Mouse (Mus musculus) MEL (cell line): Measurements from ENCODE around the gene Hs3st5. TPM values are rescaled to one million over a fixed set of nuclear protein-coding genes. Genes with fewer than 3 reads are reported as not detected.
A peak's percentile ranks its signal among the peaks of the same experiment; 100 is the strongest.

ENCODE experiments used
- DNase-seq: peaks from one replicate; pipeline ENCODE4 v3.0.0; 2011; ENCODE audit warnings: low read depth, low spot score
- H3K27ac ChIP-seq: 2 replicates; pipeline ENCODE4 v1.5.1; 2012; ENCODE audit warnings: low read depth, mild to moderate bottlenecking, control low read depth, low read length, moderate library complexity; ENCODE audit not compliant: control insufficient read depth
- H3K27me3 ChIP-seq, 2 experiments: fragments of 150-350 bp in 1 of 2; sonication (generic) in 1 of 2; 2 replicates each; pipeline ENCODE4 v1.6.1; 2012; ENCODE audit warnings: low read length in 2 of 2, mild to moderate bottlenecking in 2 of 2, improper control_type of control experiment in 1 of 2, moderate library complexity in 1 of 2; ENCODE audit not compliant: insufficient read depth in 2 of 2, control insufficient read depth in 1 of 2
- H3K36me3 ChIP-seq, 2 experiments: 2 replicates each; pipeline ENCODE4 v1.6.1; 2012 to 2014; ENCODE audit warnings: low read length in 2 of 2, improper control_type of control experiment in 1 of 2, inconsistent platforms in 1 of 2, mild to moderate bottlenecking in 1 of 2; ENCODE audit not compliant: insufficient read depth in 2 of 2, control insufficient read depth in 1 of 2
- H3K4me1 ChIP-seq, 2 experiments: fragments of 150-350 bp in 1 of 2; sonication (generic) in 1 of 2; 2 replicates each; pipeline ENCODE4 v1.6.1; 2012; ENCODE audit warnings: low read length in 2 of 2, improper control_type of control experiment in 1 of 2, mild to moderate bottlenecking in 1 of 2; ENCODE audit not compliant: insufficient read depth in 2 of 2, control insufficient read depth in 1 of 2
- H3K4me3 ChIP-seq, 2 experiments: fragments of 150-350 bp in 1 of 2; sonication (generic) in 1 of 2; 2 replicates each; pipeline ENCODE4 v1.5.1; 2012; ENCODE audit warnings: low read depth in 2 of 2, low read length in 2 of 2, mild to moderate bottlenecking in 2 of 2, moderate library complexity in 2 of 2, control low read depth in 1 of 2, improper control_type of control experiment in 1 of 2; ENCODE audit not compliant: control insufficient read depth in 1 of 2, insufficient read depth in 1 of 2
- H3K79me2 ChIP-seq: 2 replicates; pipeline ENCODE4 v1.6.1; 2012; ENCODE audit warnings: mild to moderate bottlenecking, low read length, moderate library complexity; ENCODE audit not compliant: control insufficient read depth, poor library complexity, insufficient read depth
- H3K9ac ChIP-seq: 2 replicates; pipeline ENCODE4 v1.6.1; 2012; ENCODE audit warnings: low read depth, mild to moderate bottlenecking, control low read depth, low read length, moderate library complexity; ENCODE audit not compliant: control insufficient read depth, poor library complexity, severe bottlenecking
- H3K9me3 ChIP-seq: fragments of 150-350 bp; sonication (generic); replicated peaks from 2 replicates; pipeline ENCODE4 v1.6.1; 2012; ENCODE audit warnings: mild to moderate bottlenecking, low read length, improper control_type of control experiment, moderate library complexity; ENCODE audit not compliant: insufficient read depth
- CTCF ChIP-seq, 3 experiments: IDR thresholded peaks in 2 of 3; conservative IDR thresholded peaks in 1 of 3; 2 replicates each; pipeline ENCODE4 v1.5.1; 2011 to 2012; ENCODE audit warnings: low read length in 3 of 3, low read depth in 2 of 3, mild to moderate bottlenecking in 2 of 3, improper control_type of control experiment in 1 of 3, inconsistent platforms in 1 of 3, mixed read lengths in 1 of 3, moderate library complexity in 1 of 3; ENCODE audit not compliant: control insufficient read depth in 1 of 3, insufficient read depth in 1 of 3, poor library complexity in 1 of 3, severe bottlenecking in 1 of 3
- E2F4 ChIP-seq: IDR thresholded peaks from 2 replicates; pipeline ENCODE4 v1.6.1; 2011; ENCODE audit warnings: low read depth, low read length, improper control_type of control experiment, borderline replicate concordance
- GABPA ChIP-seq: IDR thresholded peaks from 2 replicates; pipeline ENCODE4 v1.6.1; 2012; ENCODE audit warnings: low read depth, mild to moderate bottlenecking, inconsistent platforms, low read length, improper control_type of control experiment, moderate library complexity
- MAFK ChIP-seq: IDR thresholded peaks from 2 replicates; pipeline ENCODE4 v1.6.1; 2011; ENCODE audit warnings: low read depth, mild to moderate bottlenecking, low read length, improper control_type of control experiment, borderline replicate concordance
- MAZ ChIP-seq: IDR thresholded peaks from 2 replicates; pipeline ENCODE4 v1.6.1; 2012; ENCODE audit warnings: low read depth, mild to moderate bottlenecking, inconsistent platforms, low read length, improper control_type of control experiment
- MYB ChIP-seq: IDR thresholded peaks from 2 replicates; pipeline ENCODE4 v1.6.1; 2011; ENCODE audit warnings: mild to moderate bottlenecking, low read depth, low read length, improper control_type of control experiment
- POLR2AphosphoS5 ChIP-seq: IDR thresholded peaks from 2 replicates; pipeline ENCODE4 v1.6.1; 2012; ENCODE audit warnings: low read depth, borderline replicate concordance, mild to moderate bottlenecking, inconsistent platforms, low read length, moderate library complexity, mixed read lengths
- RAD21 ChIP-seq: IDR thresholded peaks from 2 replicates; pipeline ENCODE4 v1.6.1; 2011; ENCODE audit warnings: mild to moderate bottlenecking, low read depth, low read length, improper control_type of control experiment
- SMC3 ChIP-seq: IDR thresholded peaks from 2 replicates; pipeline ENCODE4 v1.6.1; 2011; ENCODE audit warnings: low read depth, low read length, improper control_type of control experiment
- TAL1 ChIP-seq: IDR thresholded peaks from 2 replicates; pipeline ENCODE4 v1.6.1; 2012; ENCODE audit warnings: mild to moderate bottlenecking, inconsistent platforms, low read length, moderate library complexity, mixed read lengths
- TBP ChIP-seq: IDR thresholded peaks from 2 replicates; pipeline ENCODE4 v1.8.0; 2011; ENCODE audit warnings: low read depth, low read length, improper control_type of control experiment
- ZKSCAN1 ChIP-seq: IDR thresholded peaks from 2 replicates; pipeline ENCODE4 v1.6.1; 2012; ENCODE audit warnings: low read depth, mild to moderate bottlenecking, inconsistent platforms, low read length, improper control_type of control experiment, moderate library complexity
- polyA plus RNA-seq, 2 experiments: library from polyadenylated mRNA; stranded (reverse) in 1 of 2; unstranded in 1 of 2; fragments of >175 nt in 1 of 2; fragments of >200 nt in 1 of 2; gene quantifications; 2 replicates each; pipeline versions ENCODE4 v1.2.1 to v1.2.4; 2012; ENCODE audit warnings: low replicate concordance in 2 of 2, low read depth in 1 of 2; ENCODE audit not compliant: insufficient read length in 2 of 2, insufficient read depth in 1 of 2, missing spikeins in 1 of 2
- total RNA-seq: library from RNA; depleted of rRNA; stranded (reverse); fragments of 300-350 nt; gene quantifications from 2 replicates; pipeline ENCODE4 v1.2.3, GENCODE M21; 2012

Gene Hs3st5
- total and polyA plus RNA-seq, 3 experiments: not detected

GRCm38 (mm10) chr10:36829079-36829478 is 322.5 kb downstream of the Hs3st5 start:
- H3K27me3 ChIP-seq: no peaks in the 10 kb centered on the region
- TF ChIP-seq MYB: no peak

GRCm38 (mm10) chr10:36832204-36832603 is 325.6 kb downstream of the Hs3st5 start:
- Histone ChIP-seq H3K79me2 (no peaks in the 10 kb centered on the region), H3K9me3 (no peaks in the 10 kb centered on the region), H3K27ac (no peak overlapping the region), H3K9ac (no peak overlapping the region), H3K27me3 (no peaks in the 10 kb centered on the region), H3K4me1 (no peaks in the 10 kb centered on the region), H3K4me3 (no peak overlapping the region), H3K36me3 (no peaks in the 10 kb centered on the region)
- TF ChIP-seq MAZ: no peak
- no peak for DNase-seq

More at GRCm38 (mm10) chr10:36829079-36829478, 322.5 kb downstream of the Hs3st5 start:
- no peaks in the 10 kb centered on the region for H3K4me1 ChIP-seq
- DNase-seq: no peak
- H3K27ac ChIP-seq: no peak overlapping the region
- no peaks in the 10 kb centered on the region for H3K9me3 ChIP-seq
- H3K4me3 ChIP-seq: no peak overlapping the region
- no peaks in the 10 kb centered on the region for H3K36me3 ChIP-seq
- no peak overlapping the region for H3K9ac ChIP-seq
- H3K79me2 ChIP-seq: no peaks in the 10 kb centered on the region

GRCm38 (mm10) chr10:36834224-36834623 is 327.6 kb downstream of the Hs3st5 start:
- Histone ChIP-seq H3K9me3 (no peaks in the 10 kb centered on the region), H3K36me3 (no peaks in the 10 kb centered on the region), H3K4me3 (no peak overlapping the region), H3K9ac (no peak overlapping the region), H3K4me1 (no peaks in the 10 kb centered on the region), H3K27ac (no peak overlapping the region), H3K79me2 (no peaks in the 10 kb centered on the region), H3K27me3 (no peaks in the 10 kb centered on the region)
- TF ChIP-seq E2F4: no peak
- TF ChIP-seq RAD21: peak; percentile 29
- peak; percentile 34 to 69 (median 38) for TF ChIP-seq CTCF (IDR thresholded peaks at IDR 0.05 in 2 of 3, conservative IDR thresholded peaks at IDR 0.05 in 1 of 3; ENCODE audit: control insufficient read depth in 1 of 3, insufficient read depth in 1 of 3, low read depth in 2 of 3, low read length in 3 of 3, poor library complexity in 1 of 3, severe bottlenecking in 1 of 3)
- no peak for TF ChIP-seq TBP
- peak; percentile 36 for TF ChIP-seq SMC3
- DNase-seq: peak; percentile 7

DNA sequence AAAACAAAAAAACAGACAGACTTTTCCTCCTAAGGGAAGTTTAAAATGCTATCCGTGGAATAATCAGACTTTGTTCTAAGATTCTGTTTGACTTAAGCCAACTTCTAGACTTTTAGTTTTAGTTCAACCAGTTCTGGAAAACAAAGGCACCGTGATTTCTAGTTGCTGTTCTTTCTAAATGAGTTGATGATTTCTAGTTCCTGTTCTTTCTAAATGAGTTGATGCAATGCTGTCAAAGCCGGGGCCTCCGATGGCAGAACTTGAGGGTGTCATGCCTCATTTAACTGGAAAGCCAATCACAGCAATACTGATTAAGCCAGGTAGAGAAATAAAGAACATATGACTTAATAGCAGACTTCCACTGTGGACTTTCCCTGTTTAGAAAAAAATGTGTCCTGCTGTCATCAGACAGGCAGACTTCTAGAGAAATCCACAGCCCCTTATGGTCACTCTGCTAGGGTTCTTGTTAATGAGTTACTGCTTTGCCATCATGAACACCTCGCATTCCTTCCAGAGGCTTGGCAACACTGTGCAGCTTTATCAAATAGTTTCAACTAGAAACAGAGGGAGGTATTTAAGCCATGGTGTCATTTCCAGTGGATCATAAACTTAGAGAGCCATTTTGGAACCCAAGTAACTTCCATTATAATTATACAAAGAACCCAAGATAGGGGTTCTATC is 329.4 kb downstream of the Hs3st5 start:
- Histone ChIP-seq H3K4me1 (no peaks in the 10 kb centered on the region), H3K36me3 (no peaks in the 10 kb centered on the region), H3K9me3 (no peaks in the 10 kb centered on the region), H3K27me3 (no peaks in the 10 kb centered on the region), H3K27ac (no peak overlapping the region), H3K79me2 (no peaks in the 10 kb centered on the region), H3K4me3 (no peak overlapping the region), H3K9ac (no peak overlapping the region)
- DNase-seq: no peak
- TF ChIP-seq GABPA: no peak
- no peak for TF ChIP-seq POLR2AphosphoS5
- TF ChIP-seq MAFK: no peak
- no peak for TF ChIP-seq TAL1
- TF ChIP-seq ZKSCAN1: no peak
